ENCODE assay signal across 9 mouse cellular contexts in genomic region chr5:69704261-69705167, GRCm38 (mm10).
A peak's percentile ranks its signal among the peaks of the same experiment; 100 is the strongest.
DNase-seq lines count a peak whose midpoint lies in the region.
"Had no signal": no experiment of that assay in that cellular context is flagged by ENCODE, and none has a peak within 500 bp of the region (broad histone marks: within the 10 kb centered on the region; RNA-seq: fewer than 3 reads in every experiment).

No protein-coding gene starts in this region.

- DNase-seq in cerebellum, postnatal 14 days = peak; percentile 67 to 75
- no peak for DNase-seq in cerebellum, adult 11-12 months
- peak; percentile 79 for DNase-seq in 416B (ENCODE audit: low read depth)
- peak; percentile 14 for DNase-seq in embryo, embryonic 9.5 days (ENCODE audit: extremely low spot score)
- DNase-seq in layer of hippocampus, adult 8-10 months (ENCODE audit: low spot score in 2 of 2) = peak; percentile 11 to 21
- DNase-seq in right cerebral cortex, postnatal 10 days (ENCODE audit: low spot score in 2 of 2) = peak; percentile 49 to 52
- DNase-seq in gastrocnemius, postnatal 25 days = no peak
- no peak for DNase-seq in thymus, postnatal 14 days
- DNase-seq: liver, embryonic 13.5 days had no signal

Comparison
In these comparisons a context has a peak if more than half of its experiments do, and no peak if none do; other contexts are left out.
1. DNase-seq: peak in cerebellum, postnatal 14 days (2 of 2), 416B (single experiment), embryo, embryonic 9.5 days (single experiment), layer of hippocampus, adult 8-10 months (2 of 2) and right cerebral cortex, postnatal 10 days (2 of 2); none in cerebellum, adult 11-12 months (single experiment), gastrocnemius, postnatal 25 days (single experiment) and thymus, postnatal 14 days (single experiment).